Mouse (Mus musculus) T-helper 2 cell (primary cell): ENCODE data around the gene Rnf225.
"Not testable (repeated sequence)": the region's sequence is repeated elsewhere in the genome, so short reads cannot be mapped to it uniquely, and the experiment has no call there.

ENCODE experiments used
- in situ Hi-C: fragments of 300-600 bp; cut with MboI, MseI; formaldehyde crosslinking; loops from one replicate; pipeline ENCODE4 v1.15.1; 2025; ENCODE audit warnings: high pct_unique_total_duplicates

Rnf225 gene

GRCm38 (mm10) chr7:12927693-12928589 lies 725 bp downstream of the Rnf225 start:
- in situ Hi-C loops, result no loop called here

- in situ Hi-C loops, result no loop called here
Observed at GRCm38 (mm10) chr7:12933615-12934140, 6.5 kb downstream of the Rnf225 start.

GRCm38 (mm10) chr7:12934808-12935207 lies 7.6 kb downstream of the Rnf225 start:
- in situ Hi-C loops, result no loop called here

- in situ Hi-C loops, result not testable (repeated sequence)
Observed at GRCm38 (mm10) chr7:12937254-12937803, 10.1 kb downstream of the Rnf225 start.

GRCm38 (mm10) chr7:12940599-12940998 lies 13.4 kb downstream of the Rnf225 start:
- in situ Hi-C loops, result no loop called here

GRCm38 (mm10) chr7:12943488-12943887 lies 16.3 kb downstream of the Rnf225 start:
- in situ Hi-C loops, result no loop called here

- in situ Hi-C loops, result no loop called here
Observed at GRCm38 (mm10) chr7:12949032-12949871, 22.0 kb downstream of the Rnf225 start.

- in situ Hi-C loops, result no loop called here
Observed at GRCm38 (mm10) chr7:12949872-12950229, 22.6 kb downstream of the Rnf225 start.

GRCm38 (mm10) chr7:12954896-12955295 lies 27.7 kb downstream of the Rnf225 start:
- in situ Hi-C loops, result no loop called here

GRCm38 (mm10) chr7:12957511-12957910 lies 30.3 kb downstream of the Rnf225 start:
- in situ Hi-C loops, result no loop called here

GRCm38 (mm10) chr7:12958948-12959347 lies 31.7 kb downstream of the Rnf225 start:
- in situ Hi-C loops, result no loop called here

GRCm38 (mm10) chr7:12959718-12960117 lies 32.5 kb downstream of the Rnf225 start:
- in situ Hi-C loops, result no loop called here

GRCm38 (mm10) chr7:12961511-12962141 lies 34.4 kb downstream of the Rnf225 start:
- in situ Hi-C loops, result no loop called here

GRCm38 (mm10) chr7:12965678-12966091 lies 38.5 kb downstream of the Rnf225 start, which contains the start of gene Zfp324:
Zfp324 (plus strand) TSS chr7:12965838.
- in situ Hi-C loops, result no loop called here

- in situ Hi-C loops, result no loop called here
Observed at GRCm38 (mm10) chr7:12966104-12966845, 39.1 kb downstream of the Rnf225 start.

- in situ Hi-C loops, result no loop called here
Observed at GRCm38 (mm10) chr7:12970906-12971305, 43.7 kb downstream of the Rnf225 start.

GRCm38 (mm10) chr7:12977682-12978389 lies 50.6 kb downstream of the Rnf225 start, which contains the start of gene Zfp446:
Zfp446 (plus strand) TSS chr7:12977848.
- in situ Hi-C loops, result loop anchor here (5.0 kb wide), 1 partner anchor 56 kb away; the partner anchor contains the start of gene Rps5

GRCm38 (mm10) chr7:12978931-12979722 lies 51.9 kb downstream of the Rnf225 start:
- in situ Hi-C loops, result loop anchor here (5.0 kb wide), 1 partner anchor 57 kb away; the partner anchor contains the start of gene Rps5

- in situ Hi-C loops, result loop anchor here (5.0 kb wide), 1 partner anchor 57 kb away; the partner anchor contains the start of gene Rps5
Observed at GRCm38 (mm10) chr7:12979776-12980175, 52.6 kb downstream of the Rnf225 start.
